Mouse (Mus musculus) megakaryocyte, embryonic 14.5 days (primary cell): Measurements from ENCODE around the gene Abcb9.

ENCODE experiments used
- FLI1 ChIP-seq: IDR thresholded peaks from 2 replicates; pipeline ENCODE4 v1.6.1; 2012; ENCODE audit warnings: low read length, inconsistent platforms, mixed read lengths
- GATA1 ChIP-seq: IDR thresholded peaks from 3 replicates; pipeline ENCODE4 v1.6.1; 2012; ENCODE audit warnings: mixed read lengths, low read length, inconsistent platforms, borderline replicate concordance

GRCm38 (mm10) chr5:124103552-124103951, 8.0 kb upstream of the Abcb9 start:
- TF ChIP-seq GATA1, result no peak
- TF ChIP-seq FLI1, result no peak
